Mouse (Mus musculus) C2C12 (cell line): Measurements from ENCODE around the gene Micu2.

Source experiments
- CEBPB ChIP-seq: IDR thresholded peaks from one replicate; pipeline ENCODE4 v1.6.1; 2011; ENCODE audit warnings: low read depth, mild to moderate bottlenecking, control low read depth, moderate library complexity
- MAX ChIP-seq: IDR thresholded peaks from one replicate; pipeline ENCODE4 v1.6.1; 2011; ENCODE audit warnings: mild to moderate bottlenecking, control low read depth
- USF1 ChIP-seq: IDR thresholded peaks from one replicate; pipeline ENCODE4 v1.6.1; 2011; ENCODE audit warnings: low read depth, mild to moderate bottlenecking, control low read depth, moderate library complexity

GRCm38 (mm10) chr14:58036174-58036573, 37.1 kb upstream of the Micu2 start:
- no peak for TF ChIP-seq USF1
- no peak for TF ChIP-seq MAX
- TF ChIP-seq CEBPB, result no peak
